Mouse (Mus musculus) adrenal gland (tissue): ENCODE results near the gene Gm3752.
"Not testable (repeated sequence)": the region's sequence is repeated elsewhere in the genome, so short reads cannot be mapped to it uniquely, and the experiment has no call there.

Source experiments
- intact Hi-C: fragments of 180-260 bp; cut with DNase I; formaldehyde crosslinking; loops from one replicate; pipeline ENCODE4 v1.15.1; 2025
- long read RNA-seq, 2 experiments: library from polyadenylated mRNA; unstranded; transcript quantifications; one replicate each; pipeline ENCODE4 v2.0.0; 2020; ENCODE audit warnings: borderline replicate concordance in 1 of 2; ENCODE audit not compliant: insufficient replicate concordance in 1 of 2

The Gm3752 gene
- long read RNA-seq, experiment 1: 0 reads
- long read RNA-seq, experiment 2: 0 reads

DNA sequence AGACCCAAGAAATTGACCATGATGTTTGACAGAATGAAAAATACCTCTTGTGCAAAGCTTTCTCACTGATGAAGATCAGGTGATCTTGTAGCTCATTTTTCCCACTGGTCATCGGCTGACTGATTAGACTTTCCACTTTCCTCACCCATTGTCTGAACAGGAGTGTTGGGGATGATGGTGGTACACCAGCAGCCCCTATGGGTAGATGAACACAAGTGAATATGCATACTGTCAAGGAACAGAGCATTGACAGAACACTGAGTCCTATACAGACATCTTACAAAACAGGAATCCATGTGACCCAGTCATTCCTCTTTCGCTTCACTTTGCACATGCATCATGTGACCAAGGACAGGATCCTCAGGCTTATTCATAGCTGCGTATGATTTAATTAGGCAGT is at the start of gene Gm3752:
TSS of gene Gm3752 (minus strand) at position 101 of the 400 bp plus-strand sequence.
- intact Hi-C loops: not testable (repeated sequence)

DNA sequence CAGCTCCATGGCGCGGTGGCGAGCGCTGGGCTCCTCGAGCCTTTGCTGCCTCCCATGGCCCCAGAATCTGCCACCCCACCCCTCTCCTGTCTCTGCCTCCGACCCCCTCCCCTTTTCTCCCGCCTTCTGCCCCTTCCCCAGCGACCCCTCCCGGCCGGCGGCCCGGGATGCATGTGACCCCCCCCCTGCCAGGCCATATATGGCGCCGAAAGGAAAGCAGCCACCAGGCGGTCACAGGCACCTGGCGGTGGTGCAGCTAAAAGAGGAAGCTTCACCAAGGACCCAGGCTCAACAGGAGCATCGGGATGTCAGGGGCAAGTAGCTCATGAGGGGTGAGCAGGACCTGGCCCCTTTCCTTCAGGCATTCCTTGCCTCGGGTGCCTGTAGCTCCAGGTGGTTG is 5.2 kb upstream of the Gm3752 start:
- intact Hi-C loops: not testable (repeated sequence)

- intact Hi-C loops: not testable (repeated sequence)
These were observed 32.7 kb downstream of the Gm3752 start, which contains the start of gene Gm3755 for GRCm38 (mm10) chr14:7450817-7451216. Gene Gm3755 (minus strand): TSS chr14:7450917.

GRCm38 (mm10) chr14:7422496-7422895 is 61.1 kb downstream of the Gm3752 start:
- intact Hi-C loops: not testable (repeated sequence)
